Mouse (Mus musculus) B cell, adult 2 months (primary cell): ENCODE results near the gene Ddr1.

Experiments
- DNase-seq, 2 experiments: peaks; one replicate each; pipeline ENCODE4 v3.0.0; 2022

Ddr1 gene

DNA sequence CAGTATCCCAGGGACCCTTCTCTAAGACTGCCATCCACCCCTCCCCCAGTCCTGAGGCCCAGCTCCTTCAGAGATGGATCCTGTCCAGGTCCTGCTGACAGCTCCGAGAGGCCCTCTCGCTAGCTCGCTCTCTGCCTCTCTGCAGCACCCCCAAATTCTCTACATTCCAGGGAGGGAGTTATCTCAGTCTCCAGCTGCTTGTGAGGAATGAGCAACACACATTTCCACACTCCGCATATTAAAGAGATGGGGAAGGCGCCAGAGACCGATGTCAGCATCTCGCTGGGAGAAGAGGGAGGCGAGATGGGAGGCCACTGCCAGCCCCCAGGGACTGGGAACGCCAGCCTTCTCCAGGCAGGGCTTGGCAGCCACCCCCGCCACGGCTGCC is 15.9 kb upstream of the Ddr1 start:
- no peak for DNase-seq

DNA sequence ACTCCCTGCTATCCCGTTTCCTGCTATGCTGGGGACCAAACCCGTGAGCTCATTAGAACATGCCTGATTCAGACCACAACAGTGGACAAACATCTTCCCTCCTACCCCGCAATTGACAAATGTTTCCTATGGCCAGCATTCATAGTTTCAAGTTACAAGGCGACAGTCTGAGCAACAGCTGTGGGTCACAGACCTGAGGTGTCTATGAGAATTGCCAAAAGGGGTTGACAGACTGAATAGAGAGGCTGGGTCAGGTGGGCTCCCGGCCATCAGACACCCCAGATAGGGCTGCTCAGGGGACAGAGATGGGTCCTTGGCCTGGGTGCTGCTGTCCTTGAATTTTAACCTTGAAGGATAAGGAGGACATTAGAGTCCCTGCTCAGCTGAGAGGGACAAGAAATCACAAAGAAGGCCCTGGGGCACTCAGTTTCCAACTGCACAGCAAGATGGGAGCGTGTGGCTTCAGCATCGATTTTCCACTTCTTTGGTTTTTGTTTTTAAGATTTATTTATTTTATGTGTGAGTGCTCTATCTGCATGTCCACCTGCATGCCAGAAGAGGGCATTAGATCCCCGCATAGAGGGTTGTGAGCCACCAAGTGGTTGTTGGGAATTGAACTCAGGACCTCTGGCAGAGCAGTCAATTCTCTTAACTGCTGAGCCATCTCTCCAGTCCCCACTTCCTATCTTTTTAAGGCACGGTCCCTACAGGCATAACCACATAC is 15.4 kb upstream of the Ddr1 start:
- DNase-seq, result no peak

DNA sequence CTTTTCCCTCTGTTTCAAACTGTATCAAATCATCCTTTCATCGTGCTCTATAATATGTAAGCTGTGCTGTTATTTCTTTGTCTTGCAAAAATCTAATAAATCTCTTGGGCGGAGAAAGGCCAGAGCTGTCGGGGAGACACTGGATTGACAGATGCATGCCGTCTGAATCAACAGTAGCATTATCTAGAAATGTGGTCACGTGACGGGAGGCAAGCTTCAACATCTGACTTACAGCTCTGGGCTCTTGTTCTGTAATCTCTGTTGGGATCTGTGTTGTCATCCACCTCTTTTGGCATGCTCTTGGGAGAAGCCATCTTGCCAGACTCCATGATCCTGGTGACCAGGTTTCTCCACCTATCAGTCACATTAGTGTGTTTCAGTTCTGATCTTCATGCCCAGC is 12.7 kb upstream of the Ddr1 start:
- no peak for DNase-seq

DNA sequence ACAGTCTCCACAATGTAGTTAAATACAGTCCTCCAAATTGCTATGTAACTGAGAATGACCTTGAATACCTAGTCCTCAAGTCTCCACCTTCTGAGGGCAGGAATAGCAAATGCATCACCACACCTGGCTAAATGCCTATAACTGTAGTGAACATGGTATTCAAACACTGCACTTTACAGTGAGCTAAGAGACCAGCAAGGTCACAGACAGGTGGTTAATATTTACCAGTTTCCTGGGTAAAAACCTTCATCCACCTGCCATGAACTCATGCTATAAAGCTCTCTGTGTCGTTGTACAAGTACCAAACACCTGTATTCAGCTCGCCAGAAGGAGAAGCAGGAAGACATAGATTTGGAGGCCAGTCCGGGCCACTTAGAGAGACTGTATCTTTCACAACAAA is 11.7 kb upstream of the Ddr1 start:
- no peak for DNase-seq

DNA sequence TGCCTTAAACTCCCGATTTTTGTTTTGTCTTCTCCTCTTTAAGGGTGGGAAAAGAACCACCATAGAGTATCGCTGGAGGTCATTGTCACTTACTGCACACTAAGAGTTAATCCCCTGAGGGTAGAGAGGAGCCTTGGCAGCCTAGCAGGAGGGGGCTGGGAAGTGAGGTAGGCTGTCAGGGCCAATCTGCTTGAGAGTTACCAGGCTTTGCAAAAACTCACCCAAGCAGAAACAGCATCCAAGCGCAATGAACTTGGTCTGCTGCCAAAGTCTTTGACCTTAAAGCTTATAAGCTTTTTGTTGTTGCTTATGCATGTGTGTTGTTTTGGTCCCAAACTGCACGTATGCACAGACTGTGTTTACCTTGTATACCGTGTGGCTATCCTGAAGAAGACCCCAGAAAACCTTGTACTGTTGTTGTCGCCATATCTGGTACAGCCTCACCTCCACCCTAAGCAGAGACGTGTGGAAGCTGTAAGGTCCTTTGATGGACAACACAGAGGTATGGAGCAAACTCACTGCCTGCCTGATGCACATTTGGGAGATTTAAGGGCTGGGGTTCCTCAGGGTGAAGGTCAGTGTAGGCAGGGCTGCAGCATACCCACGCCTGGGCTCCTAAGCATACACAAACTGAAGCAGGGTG is 6.4 kb upstream of the Ddr1 start:
- DNase-seq, result no peak

DNA sequence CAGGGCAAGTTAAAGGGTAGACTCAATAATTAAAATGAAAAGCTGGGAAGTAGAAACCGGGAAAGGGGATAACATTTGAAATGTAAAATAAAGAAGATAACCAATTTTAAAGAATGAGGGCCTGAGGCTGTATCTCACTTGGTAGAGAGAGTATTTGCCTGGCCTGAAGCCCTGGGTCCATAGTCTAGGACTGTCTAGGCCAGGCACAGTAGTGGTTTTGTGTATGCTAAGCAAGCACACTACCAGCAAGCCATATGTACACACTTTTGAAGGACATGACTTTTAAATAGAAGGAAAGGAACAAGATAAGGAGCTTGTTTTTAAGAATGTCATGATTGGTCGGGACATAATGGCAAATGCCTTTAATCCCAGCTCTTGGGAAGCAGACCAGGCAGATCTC is 4.2 kb upstream of the Ddr1 start:
- DNase-seq, result no peak

DNA sequence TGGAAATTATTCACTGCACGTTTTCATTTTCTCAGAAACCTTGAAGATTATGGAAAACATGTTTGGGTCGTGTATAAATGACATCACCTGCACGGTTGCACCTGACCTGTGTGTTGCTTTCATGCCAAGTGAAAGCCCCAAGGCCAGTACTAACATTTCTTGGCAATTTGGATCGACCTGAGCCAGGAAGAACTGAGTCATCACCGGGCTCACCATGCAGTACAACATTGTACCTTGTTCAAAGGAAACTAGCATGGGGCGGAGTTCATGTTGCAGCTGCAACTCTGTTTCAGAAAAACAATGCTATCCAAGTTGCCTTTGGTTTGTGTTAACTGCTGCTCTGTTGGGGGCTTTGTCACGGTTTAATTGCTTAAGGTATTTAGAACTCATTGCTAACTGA is 3.5 kb upstream of the Ddr1 start:
- no peak for DNase-seq

DNA sequence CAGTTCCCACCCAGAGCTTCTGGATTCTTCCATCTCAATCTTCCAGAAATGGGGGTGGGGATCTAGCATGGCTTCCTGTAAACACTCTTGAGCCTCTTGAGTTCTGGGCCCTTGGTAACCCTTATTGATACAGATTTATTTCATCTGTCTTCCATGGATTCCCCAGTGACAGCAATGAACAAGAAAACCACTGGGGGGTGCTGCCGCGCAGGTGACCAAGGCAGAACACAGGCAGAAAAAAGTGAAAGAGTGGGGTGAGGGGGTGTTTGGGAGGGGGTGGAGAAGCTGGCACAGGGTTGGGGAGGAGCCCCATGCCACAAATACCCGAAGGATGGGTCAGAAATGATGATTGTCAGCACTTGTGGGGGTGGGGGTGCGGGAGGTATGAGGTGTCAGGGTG is 1.4 kb upstream of the Ddr1 start:
- DNase-seq, result peak; percentile 30 to 33

DNA sequence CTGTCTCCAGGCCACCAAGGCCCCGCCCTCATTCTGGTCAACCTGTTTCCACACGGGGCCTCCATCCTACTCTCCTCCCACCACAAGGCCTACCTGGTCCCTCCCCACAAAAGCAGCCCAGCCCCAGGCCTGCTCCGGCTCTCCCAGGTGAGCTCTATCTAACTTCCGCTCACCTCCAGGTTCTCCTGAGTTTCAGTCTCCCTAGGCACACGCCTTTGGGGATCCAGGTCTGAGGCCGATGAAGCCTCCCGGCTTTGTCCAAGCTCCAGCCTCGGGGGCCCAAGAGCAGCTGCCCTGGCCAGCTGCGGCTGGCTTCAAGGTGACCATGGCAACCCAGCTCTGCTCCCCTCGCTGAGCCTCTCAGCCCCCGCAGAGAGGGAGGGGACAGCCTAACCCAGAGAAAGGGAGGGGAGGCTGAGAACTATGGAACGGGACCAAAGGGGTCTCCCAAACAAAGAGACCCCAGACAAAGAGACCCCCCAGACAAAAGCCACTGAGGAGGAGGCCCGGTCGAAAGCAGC is 610 bp downstream of the Ddr1 start:
- no peak for DNase-seq

DNA sequence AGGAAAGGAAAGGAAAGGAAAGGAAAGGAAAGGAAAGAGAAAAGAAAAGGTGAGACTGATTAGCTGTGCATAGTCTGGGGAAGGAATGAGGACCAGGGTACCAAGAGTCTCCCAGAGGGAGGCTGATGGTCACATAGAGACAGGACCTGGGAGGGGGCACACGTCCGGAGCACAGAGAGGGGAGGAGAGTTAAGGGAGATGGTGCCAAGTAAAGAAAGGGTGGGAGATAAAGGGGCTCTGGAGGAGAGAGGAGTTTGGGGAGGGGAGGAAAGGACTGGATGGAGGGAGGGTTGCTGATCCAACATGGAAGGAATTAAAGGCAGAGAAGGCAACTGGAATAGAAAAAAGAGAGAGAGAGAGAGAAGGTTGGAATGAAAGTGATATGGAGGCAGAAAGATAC is 1.4 kb downstream of the Ddr1 start:
- DNase-seq, result no peak

DNA sequence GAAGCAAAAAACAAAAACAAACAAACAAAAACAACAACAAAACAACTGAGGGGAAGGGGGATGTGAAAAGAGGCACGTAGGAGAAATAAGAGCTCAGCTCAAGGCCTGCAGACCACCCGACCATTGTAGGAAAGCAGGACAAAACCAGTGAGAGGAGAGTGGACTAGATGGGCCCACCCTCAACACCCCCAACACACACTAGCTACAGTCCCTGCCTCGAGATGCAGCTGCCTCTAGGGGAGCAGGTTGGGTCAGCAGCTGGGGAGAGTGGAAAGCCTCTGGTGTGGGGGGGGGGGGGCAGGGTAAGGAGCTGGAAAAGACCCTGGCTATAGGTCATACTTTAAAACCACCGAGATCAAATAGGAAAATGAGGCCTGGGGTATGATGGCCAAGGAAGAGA is 1.8 kb downstream of the Ddr1 start:
- no peak for DNase-seq

DNA sequence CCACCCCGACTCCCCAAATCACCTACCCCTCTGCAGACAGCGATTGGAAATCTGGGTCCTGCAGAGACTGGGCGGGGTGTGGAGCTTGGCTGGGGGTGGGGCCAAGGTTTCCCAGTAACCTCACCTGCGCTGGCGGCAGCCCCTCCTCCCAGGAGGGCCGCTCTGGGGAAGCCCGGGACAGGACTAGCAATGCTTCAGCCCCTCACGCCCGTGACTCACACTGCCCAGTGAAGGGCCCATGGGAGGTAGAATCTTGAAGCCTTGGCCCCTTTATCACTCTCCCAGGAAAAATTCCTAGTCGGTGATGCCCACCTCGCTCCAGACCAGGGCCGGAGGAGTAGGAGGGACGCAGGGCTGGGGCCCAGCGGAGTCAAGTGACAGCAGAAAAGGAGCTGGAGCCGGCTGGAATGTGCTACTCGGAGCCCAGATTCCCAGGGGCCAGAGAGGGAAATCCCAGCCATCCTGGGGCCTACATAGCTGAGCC is 2.4 kb downstream of the Ddr1 start:
- DNase-seq, result no peak

DNA sequence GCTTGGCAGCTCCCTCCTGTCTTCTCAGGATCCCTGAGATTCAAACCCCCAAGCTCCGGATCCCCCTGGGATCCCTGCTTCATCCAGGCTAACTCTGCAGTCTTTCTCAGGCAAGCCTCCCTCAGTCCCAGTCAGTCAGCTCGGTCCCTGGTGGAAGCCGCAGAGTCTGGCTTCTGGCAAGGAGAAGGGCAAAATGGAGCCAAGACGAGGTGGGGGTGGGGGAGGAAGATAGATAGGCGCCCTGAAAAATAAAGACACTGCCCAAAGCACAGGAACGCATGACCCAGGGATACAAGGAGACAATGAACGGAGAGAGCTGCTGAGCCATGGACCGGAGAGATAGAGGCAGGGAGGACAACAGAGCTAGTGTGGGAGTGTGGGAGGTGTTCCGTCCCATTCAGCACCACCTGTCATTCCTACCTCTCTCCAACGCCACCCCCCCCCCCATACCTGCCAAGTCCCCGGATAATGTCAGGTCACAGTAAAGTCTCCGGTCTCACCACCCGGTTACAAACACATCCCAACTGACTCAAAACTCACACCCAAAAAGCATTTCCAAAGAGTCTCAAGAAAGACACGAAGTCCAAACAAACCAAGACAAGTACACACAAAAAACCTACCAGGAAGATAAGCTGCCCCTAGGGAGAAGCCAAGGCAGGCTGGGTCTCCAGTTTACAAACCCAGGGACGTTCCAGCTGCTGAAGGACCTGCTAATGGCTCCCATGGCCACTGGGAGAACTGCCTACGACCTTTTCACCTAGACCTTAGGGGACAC is 3.0 kb downstream of the Ddr1 start:
- no peak for DNase-seq

DNA sequence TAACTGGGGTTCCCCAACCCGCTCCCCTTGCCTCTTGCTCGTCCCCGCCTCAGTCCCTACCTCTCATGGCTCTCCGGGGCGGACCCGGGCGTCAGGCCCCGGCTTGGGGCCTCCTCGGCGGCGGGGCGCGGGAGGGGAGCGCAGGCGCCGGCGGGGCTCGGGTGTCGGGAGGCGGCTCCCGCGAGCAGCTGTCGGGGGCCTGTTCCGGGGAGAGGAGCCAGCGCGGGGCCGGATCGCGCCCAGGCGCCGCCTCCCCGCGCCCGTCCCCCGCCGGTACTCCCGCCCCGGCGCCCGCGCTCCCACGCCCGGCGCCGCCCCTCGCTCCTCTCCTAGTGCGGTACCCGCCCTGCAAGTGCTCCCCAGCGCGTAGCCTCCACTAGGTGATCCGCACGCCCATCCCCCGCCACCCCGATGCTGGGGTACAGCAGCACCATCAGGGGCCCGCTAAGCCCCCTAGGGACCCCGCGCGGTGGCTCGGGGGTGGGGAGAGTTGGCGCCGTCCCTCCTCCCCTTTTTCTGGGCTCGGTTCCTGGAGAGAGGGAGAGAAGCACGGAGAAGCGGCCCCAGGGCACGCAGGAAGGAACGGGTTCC is 4.0 kb downstream of the Ddr1 start:
- DNase-seq, result no peak

DNA sequence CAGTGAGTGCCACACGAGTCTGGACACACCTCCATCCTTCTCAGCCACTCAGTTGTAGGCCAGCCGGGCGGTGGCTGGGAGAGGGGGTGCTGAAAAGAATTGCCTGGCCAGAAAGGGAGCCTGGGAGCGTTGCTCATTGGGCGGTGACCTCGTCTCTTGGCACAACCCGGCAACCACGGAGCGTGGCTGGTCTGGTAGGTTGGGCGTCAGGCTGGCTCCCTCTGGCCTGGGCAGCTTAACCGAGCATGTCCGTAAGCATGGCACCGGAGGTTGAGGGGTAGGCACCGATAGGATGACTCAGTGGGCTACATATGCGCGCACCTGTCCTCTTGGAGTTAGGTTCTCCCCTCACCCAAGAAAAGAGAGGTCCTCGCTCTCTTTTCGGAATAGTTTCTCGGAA is 4.5 kb downstream of the Ddr1 start:
- no peak for DNase-seq

DNA sequence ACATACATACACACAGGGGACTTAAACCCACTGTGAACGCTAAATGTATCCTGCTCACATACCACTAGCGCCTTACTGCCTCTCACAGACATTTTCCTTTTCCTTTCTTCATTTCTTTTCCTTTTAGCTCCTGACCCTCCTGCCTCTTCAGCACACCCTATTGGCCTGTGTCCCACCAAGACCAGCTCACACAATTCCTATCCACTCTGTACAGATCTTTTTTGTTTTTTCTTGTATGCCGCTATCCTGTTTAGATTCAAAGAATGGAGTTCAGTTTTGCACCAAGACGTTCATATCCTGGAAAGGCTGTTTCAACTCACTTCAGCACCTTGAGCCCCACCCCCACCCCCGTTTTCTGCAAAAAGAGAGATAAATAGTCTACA is 5.9 kb downstream of the Ddr1 start:
- no peak for DNase-seq

DNA sequence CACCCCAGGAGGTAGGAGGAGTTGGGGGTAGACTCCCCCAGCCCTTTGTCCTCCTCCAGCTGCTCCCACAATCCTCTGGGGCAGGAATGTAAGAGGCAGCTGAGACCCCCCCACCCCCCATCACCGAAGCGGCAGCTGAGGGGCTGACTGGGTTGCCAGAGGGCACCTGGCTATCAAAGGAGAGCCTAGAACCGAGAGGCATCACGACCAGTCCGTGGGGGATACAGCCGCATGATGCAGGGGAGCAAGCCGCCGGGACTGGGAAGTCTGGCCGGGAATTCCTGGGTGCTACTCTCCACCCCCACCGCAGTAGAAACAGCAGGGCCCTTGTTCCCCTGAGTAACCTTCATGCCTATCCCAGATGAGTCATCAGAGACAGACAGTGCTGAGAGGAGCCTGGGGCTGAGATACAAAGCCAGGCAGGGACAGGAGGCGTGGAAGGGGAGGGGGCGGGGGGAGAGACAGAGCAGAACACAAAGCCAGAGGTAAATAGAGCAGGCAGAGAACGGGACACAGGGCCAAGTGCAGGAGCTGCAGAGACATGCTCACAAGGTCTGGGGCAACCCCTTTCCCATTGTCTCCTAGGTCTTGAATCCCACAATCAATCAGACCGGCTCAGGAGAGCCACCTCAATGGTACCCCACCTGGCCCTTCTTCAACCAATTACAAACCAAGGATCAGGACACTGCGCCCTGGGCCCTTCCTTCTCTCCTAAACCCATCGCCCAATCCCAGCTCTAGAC is 6.5 kb downstream of the Ddr1 start:
- no peak for DNase-seq

DNA sequence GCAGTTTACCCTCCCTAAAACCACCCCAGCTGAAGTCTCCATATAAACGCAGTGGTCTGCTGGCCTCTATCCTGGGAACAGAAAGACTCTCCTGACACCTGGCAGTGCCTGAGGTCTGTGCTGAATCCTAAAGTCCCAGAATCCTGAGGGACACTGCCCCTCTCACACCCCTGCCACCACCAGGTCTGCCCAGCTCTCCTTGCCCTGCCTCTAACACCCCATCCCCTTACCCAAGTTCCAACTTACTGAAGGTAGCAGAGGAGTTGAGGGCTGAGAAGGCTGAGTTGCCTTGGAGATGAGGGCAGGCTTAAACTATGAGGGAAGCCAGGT is 7.0 kb downstream of the Ddr1 start:
- no peak for DNase-seq

DNA sequence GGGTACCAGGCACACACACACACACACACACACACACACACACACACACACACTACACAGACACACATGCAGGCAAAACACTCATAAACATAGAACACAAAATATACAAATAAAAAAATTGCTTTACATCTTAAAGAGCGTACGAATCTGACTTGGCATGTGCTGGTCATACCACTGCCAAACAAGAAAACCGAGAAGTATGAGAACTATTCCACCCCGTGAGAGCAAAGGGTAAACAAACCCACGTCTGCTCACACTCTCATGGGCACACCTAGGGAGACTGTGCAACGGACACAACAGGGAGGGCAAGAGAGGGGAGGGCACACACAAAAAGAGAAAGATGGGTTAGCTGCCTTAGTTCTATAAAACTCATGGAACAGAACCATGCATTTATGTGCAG is 7.7 kb downstream of the Ddr1 start:
- no peak for DNase-seq

DNA sequence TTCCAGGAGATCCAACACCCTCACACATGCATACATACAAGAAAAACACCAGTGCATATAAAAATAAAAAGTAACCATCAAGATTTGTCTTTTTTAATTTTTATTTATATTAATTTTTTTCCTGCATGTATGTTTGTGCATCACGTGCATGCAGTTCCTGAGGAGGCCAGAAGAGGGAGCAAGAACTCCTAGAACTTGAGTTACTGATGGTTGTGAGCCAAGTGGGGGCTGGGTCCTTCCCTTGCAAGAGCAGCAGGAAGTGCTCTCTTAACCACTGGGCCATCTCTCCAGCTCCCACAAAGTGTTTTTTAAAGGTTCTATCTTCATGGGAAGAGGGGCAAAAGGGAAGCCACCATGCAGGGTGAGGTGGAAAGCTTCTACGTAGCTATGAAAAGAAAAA is 9.1 kb downstream of the Ddr1 start:
- DNase-seq, result peak; percentile 27 to 35

DNA sequence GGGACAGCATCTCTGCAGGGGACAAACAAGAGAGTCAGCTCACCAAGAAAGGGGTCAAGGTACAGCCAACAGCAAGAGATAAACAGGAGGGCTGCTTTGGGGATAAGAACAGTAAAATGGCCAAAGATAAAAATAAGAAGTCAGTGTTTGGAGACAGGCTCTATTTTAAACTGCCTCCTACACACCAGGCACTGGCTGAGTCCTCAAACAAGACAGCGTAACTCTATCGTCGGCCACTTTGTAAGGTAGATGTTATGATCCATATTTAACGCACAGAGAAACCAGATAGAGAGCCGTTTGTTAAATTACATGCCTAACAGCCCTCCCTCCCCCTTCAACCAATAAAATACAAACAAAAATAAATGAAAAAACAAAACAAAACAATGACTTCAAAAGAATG is 10.5 kb downstream of the Ddr1 start:
- no peak for DNase-seq

DNA sequence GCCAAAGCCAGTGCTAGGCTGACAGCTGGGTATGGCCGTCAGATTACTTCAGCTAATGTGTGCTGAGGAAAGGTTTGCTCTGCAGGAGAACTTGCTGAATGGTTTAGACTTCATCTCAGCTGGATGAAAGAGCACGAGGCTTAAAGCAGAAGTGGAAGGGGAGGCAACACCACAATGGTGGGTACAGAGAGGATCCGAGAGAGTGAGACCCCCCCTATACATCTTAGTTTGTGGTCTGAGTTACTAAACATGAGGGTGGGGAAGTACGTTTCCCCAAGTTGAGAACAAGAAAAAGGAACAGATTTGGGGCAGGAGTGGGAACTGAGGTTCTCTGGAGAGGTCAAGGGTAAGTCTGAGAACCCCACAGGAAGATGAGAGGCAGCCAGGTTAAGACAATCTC is 12.1 kb downstream of the Ddr1 start:
- DNase-seq, result no peak

DNA sequence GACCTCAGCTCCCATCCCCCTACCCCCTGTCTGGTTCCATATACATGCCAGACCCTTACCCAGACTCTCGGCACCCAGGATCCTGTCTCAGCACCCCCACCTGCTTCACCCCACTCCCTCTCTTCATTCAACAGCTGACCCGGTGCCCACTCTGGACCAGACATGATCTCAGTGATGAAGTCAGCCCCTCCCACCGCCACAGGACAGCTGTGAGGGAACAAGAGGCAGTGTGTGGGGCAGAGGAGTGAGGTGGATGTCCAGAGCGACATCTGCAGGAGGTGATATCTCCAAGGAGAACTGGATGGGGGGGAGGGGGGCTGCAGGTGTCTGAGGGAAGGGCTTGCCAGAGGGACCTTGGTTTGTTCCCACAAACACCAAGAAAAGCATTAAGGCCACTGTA is 12.6 kb downstream of the Ddr1 start:
- DNase-seq, result no peak
